Mouse (Mus musculus) neural tube, embryonic 15.5 days (tissue): ENCODE measurements around the gene Avpi1. TPM values are rescaled to one million over a fixed set of nuclear protein-coding genes. Genes with fewer than 3 reads are reported as not detected.

Experiments
- ATAC-seq: fragments of 200-750 bp; cut with Nextera tagmentation; 2 replicates; pipeline ENCODE4 v1.8.0; 2017; ENCODE audit warnings: mild to moderate bottlenecking, moderate TSS enrichment, moderate library complexity; ENCODE audit not compliant: low FRiP score
- H3K27ac ChIP-seq: fragments of 300-500 bp; sonication (generic); replicated peaks from 2 replicates; pipeline ENCODE4 v1.5.1; 2015; ENCODE audit warnings: mild to moderate bottlenecking, inconsistent platforms
- H3K27me3 ChIP-seq: fragments of 300-500 bp; sonication (generic); replicated peaks from 2 replicates; pipeline ENCODE4 v1.6.1; 2015; ENCODE audit warnings: inconsistent platforms
- H3K36me3 ChIP-seq: fragments of 300-500 bp; sonication (generic); 2 replicates; pipeline ENCODE4 v1.6.1; 2015; ENCODE audit warnings: inconsistent platforms
- H3K4me1 ChIP-seq: fragments of 300-500 bp; sonication (generic); 2 replicates; pipeline ENCODE4 v1.6.1; 2015; ENCODE audit warnings: inconsistent platforms
- H3K4me2 ChIP-seq: fragments of 300-500 bp; sonication (generic); 2 replicates; pipeline ENCODE4 v1.6.1; 2015; ENCODE audit warnings: inconsistent platforms, mild to moderate bottlenecking, moderate library complexity
- H3K4me3 ChIP-seq: fragments of 300-500 bp; sonication (generic); replicated peaks from 2 replicates; pipeline ENCODE4 v1.5.1; 2015; ENCODE audit warnings: mild to moderate bottlenecking, inconsistent platforms
- H3K9ac ChIP-seq: fragments of 300-500 bp; sonication (generic); replicated peaks from 2 replicates; pipeline ENCODE4 v1.6.1; 2015; ENCODE audit warnings: mild to moderate bottlenecking, inconsistent platforms
- H3K9me3 ChIP-seq: fragments of 300-500 bp; sonication (generic); replicated peaks from 2 replicates; pipeline ENCODE4 v1.6.1; 2016; ENCODE audit warnings: inconsistent platforms
- WGBS: fragments of 180-500 bp; shearing (Covaris S2); methylation state at CpG from one replicate; pipeline ENCODE4 v1.1.7; 2015; ENCODE audit warnings: mixed read lengths; 5-methylcytosine and 5-hydroxymethylcytosine counted together
- polyA plus RNA-seq: library from polyadenylated mRNA; unstranded; fragments of >200 nt; fragmentation: Nextera tagmentation; extraction: Ambion mirVana; gene quantifications from 2 replicates; pipeline ENCODE4 v1.2.1, GENCODE M21; 2015

The Avpi1 gene
- polyA plus RNA-seq, result 11.1 and 14.2 TPM in 2 replicates

DNA sequence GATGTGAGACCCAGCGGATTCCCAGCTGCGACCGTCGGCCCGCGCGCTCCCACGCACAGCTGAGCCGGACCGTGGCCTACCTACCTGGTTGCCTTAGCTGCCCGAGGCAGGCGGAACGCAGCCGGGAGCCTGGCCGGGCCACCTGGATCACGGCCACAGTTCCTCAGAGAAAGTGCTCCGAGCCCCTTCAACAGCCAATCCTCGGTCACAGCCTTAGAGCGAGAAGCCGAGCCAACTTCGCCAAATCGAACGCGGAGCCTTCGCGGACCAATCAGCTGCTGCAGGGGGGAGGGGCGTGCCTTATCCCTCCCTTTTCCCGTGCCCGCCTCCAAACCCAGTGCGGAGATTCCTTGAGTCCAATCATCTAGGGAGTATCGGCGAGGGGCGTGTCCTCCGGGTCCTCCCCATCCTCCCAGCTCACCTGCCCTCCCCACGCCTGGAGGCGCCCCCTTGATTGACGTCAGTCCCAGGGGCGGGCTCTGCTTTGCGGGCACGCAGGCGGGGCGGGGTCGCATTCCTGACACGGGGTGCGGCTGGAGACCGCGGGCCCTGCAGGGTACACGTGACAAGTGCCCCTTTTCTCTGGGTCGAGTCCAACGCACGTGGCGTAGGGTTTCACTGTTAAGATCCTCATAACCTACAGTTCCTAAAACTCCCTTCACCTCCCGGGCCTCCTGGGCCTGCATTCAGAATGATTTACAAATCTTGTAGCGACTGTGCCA is at the start of gene Avpi1:
Avpi1 (minus strand) TSS at position 273 of the 722 bp plus-strand sequence.
- Histone ChIP-seq H3K4me3 (peak within 1 kb of the TSS; percentile 64), H3K4me1 (peaks cover 24% of the 10 kb centered on the region), H3K27ac (peak within 1 kb of the TSS; percentile 69), H3K4me2 (peak within 1 kb of the TSS; percentile 98), H3K27me3 (peaks cover 9% of the 10 kb centered on the region), H3K9ac (peak within 1 kb of the TSS; percentile 70), H3K36me3 (peaks cover 8% of the 10 kb centered on the region; the same call in 1 of the 2 replicates), H3K9me3 (no peaks in the 10 kb centered on the region)
- WGBS, result under 1% methylated on average over 54 of the region's 54 CpGs
- ATAC-seq, result peak; percentile 97

DNA sequence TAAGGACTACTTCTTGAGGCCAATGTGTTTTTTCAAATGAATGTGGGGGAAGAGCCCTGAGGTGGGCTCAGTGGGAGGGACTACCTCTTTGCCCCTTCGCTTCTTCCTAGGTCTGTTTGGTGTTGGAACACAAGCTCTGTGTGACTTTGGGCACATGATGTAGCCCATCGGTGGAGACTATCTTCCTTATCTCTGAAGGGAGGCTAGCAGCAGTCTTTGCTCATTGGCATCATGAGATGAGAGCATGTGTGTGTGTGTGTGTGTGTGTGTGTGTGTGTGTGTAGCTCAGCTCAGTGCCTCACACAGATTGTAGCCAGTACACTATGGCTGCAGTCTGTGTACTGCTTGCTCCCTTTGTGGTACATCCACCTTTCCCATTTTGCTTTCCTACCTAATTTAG is 48.6 kb upstream of the Avpi1 start:
- Histone ChIP-seq H3K4me2 (no peak overlapping the region), H3K9ac (no peak overlapping the region), H3K27ac (no peak overlapping the region), H3K27me3 (no peaks in the 10 kb centered on the region), H3K4me3 (no peak overlapping the region), H3K9me3 (no peaks in the 10 kb centered on the region), H3K4me1 (peaks cover 10% of the 10 kb centered on the region; the same call in 1 of the 2 replicates), H3K36me3 (peaks cover 30% of the 10 kb centered on the region)
- 93% methylated on average over 2 of the region's 2 CpGs for WGBS
- ATAC-seq, result no peak

DNA sequence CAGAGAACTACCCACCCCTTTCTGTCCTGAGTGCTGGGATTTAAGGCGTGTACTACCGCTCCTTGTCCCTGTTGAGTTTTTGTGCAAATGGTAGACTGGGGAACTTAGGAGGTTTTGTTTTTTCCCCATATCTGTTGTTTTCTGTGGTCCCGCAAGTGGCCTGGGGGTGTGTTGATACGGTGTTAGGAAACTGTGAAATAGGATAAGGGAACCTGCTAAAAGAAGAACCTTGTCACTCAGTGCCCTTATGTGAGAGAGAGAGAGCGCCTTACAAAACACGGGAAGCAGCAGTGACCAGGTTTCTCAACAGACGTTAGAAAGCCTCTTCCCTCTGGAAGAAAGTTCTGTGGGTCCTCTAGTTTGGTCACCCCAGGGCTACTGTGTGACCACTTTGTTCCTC is 48.0 kb upstream of the Avpi1 start:
- Histone ChIP-seq H3K27me3 (no peaks in the 10 kb centered on the region), H3K4me1 (peaks cover 14% of the 10 kb centered on the region), H3K9me3 (no peaks in the 10 kb centered on the region), H3K4me2 (no peak overlapping the region), H3K9ac (no peak overlapping the region), H3K27ac (no peak overlapping the region), H3K36me3 (peaks cover 30% of the 10 kb centered on the region), H3K4me3 (no peak overlapping the region)
- ATAC-seq, result no peak
- 89% methylated on average over 7 of the region's 7 CpGs for WGBS

DNA sequence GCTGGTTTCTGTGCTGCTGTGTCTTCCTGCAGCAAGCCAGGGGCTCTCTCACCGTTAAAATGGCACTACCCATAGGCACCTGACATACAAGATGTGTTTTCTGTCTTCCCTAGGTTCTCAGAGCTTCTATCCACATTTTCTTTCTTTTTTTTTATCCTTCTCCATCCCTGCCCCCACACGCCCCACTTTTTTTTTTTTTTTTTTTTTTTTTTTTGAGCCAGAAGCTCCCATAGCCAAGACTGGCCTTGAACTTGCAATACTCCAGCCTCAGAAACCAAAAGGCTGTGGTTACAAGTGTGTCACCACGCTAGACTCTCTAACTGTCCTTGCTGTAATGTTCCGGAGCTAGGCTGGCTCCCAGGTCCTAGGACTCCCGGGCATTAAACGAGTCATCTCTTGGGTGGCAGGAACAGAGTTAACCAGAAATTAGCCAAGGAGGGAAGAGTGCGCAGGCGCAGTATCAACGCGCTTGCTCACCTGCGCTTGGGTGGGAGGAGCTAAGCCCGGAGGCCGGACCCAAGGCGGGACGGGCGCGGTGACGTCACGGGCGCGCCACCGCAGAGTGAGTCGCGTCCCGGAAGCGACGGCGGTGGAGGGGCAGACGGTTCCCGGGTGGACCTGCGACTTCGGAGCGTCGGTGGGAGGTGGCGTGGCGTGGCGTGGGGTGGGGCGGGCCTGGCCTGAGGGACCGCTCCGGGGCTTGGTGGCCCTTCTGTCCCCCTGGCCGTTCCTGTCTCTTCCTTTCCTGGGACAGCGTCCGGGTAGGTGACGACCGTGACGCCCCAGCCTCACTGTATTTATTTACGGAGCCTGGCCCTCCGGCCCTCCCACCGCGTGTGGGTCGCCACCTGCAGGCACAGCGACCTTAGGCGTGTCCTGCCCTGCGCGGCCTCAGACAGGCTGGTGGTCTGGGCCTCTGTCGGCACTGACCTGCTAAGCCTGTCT is 41.4 kb upstream of the Avpi1 start:
- Histone ChIP-seq H3K36me3 (no peaks in the 10 kb centered on the region), H3K4me3 (peak overlapping the region; percentile 91), H3K4me2 (peak overlapping the region; percentile 78), H3K9me3 (no peaks in the 10 kb centered on the region), H3K27me3 (peaks cover 13% of the 10 kb centered on the region), H3K27ac (peak overlapping the region; percentile 79), H3K4me1 (peaks cover 50% of the 10 kb centered on the region), H3K9ac (peak overlapping the region; percentile 84)
- 1% methylated on average over 55 of the region's 56 CpGs for WGBS
- ATAC-seq, result peak; percentile 91

DNA sequence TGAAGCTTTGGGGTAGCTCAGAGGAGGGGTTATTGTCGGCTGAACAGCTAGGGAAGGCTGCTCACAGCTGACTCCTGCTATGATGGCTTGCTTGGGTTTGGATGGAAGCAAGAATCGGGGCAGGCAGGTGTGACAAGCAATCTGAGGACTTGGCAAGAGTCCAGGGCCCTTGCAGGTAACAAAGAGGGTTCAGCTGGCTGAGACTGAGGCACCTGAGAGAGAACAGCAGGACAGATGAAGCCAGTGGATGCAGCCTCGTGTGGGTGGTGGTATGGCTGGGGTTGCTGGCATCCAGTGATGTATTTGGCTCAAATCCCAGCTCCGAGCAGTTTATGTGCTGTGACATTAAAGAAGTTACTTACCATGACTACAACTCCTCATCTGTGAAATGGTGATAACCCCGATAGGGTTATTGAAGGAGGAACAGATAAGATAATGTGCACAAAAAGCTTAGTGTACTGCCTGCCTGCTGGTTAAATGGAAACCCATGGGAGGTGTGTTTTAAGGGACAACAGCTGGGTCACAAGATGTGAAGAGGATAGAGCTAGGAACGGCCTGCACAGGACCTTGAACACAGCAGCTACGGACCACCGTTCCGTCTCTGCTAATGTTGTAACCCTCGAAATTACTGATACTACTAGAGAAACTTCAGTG is 40.6 kb upstream of the Avpi1 start:
- peak overlapping the region; percentile 79 for H3K27ac ChIP-seq

DNA sequence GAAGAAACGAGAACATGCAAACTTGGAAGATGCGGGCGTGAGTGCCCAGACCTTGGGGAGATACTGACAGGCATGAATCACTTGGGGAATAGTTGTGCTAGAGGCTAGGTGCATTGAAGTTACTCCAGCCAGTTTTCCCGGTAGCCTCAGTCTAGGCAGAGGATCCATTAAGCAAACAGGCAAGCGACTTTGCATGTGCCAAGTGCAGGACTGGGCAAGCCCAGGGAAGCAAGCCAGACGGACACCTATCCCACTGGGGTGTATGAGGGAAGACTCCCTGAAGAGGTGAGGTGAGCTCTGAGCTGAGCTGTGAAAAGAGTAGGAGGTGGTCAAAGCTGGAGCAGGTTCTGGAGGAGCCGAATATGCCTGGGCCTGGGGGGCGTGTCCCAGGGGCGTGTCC is 38.6 kb upstream of the Avpi1 start:
- Histone ChIP-seq H3K4me2 (no peak overlapping the region), H3K27ac (no peak overlapping the region), H3K36me3 (no peaks in the 10 kb centered on the region), H3K9me3 (no peaks in the 10 kb centered on the region), H3K4me1 (peaks cover 50% of the 10 kb centered on the region), H3K9ac (no peak overlapping the region), H3K27me3 (peaks cover 13% of the 10 kb centered on the region), H3K4me3 (no peak overlapping the region)
- no peak for ATAC-seq
- 65% methylated on average over 9 of the region's 9 CpGs for WGBS

More for the DNA sequence above, 40.6 kb upstream of the Avpi1 start:
- Histone ChIP-seq H3K9me3 (no peaks in the 10 kb centered on the region), H3K4me3 (peak overlapping the region; percentile 91; the same call in 1 of the 2 replicates), H3K4me1 (peaks cover 52% of the 10 kb centered on the region), H3K9ac (no peak overlapping the region; the same call in 1 of the 2 replicates), H3K27me3 (peaks cover 13% of the 10 kb centered on the region), H3K4me2 (peak overlapping the region; percentile 78), H3K36me3 (no peaks in the 10 kb centered on the region)
- ATAC-seq, result peak; percentile 14; the same call in 1 of the 2 replicates
- 51% methylated on average over 10 of the region's 10 CpGs for WGBS

DNA sequence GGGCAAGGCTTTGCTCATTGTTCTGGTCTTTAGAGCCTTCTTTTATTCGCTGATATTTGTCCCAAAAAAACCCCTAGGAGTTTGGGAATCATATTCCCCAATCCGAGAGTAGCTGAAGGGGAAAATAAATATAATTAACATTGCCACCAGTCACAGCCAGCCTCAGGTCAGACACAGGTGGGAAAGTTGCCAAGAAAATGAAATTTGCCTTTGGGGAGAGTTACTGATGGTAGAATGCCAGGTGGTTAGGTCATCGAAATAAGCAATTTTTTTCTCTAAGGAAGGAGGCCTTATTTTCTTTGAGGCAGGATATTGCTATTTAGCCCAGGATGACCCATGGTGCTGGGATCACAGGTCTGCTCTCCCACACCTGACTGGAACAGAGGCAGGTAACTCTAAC is 37.9 kb upstream of the Avpi1 start:
- Histone ChIP-seq H3K9me3 (no peaks in the 10 kb centered on the region), H3K27ac (no peak overlapping the region), H3K4me1 (peaks cover 45% of the 10 kb centered on the region), H3K36me3 (no peaks in the 10 kb centered on the region), H3K9ac (no peak overlapping the region), H3K4me3 (no peak overlapping the region), H3K27me3 (peaks cover 13% of the 10 kb centered on the region), H3K4me2 (no peak overlapping the region)
- 35% methylated on average over 3 of the region's 3 CpGs for WGBS
- no peak for ATAC-seq

DNA sequence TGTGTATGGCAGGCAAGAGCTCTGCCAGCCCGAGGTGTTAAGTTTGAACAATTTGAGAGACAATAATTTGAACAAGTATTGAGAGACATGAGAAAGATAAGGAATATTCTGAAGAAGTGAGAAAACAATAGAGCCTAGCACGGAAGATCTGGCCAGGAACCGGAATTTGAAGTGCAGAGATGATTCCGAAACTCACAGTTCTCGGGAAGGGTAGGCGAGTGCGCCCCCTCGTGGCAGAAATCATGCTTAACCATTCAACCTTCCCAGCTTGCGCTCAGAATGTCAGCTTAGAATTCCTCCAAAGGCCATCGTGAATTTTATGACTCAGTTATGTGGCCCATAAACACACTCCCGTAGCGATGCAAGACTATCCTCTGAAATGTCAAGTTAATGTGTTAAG is 37.3 kb upstream of the Avpi1 start:
- H3K27me3 ChIP-seq, result peaks cover 13% of the 10 kb centered on the region
- H3K9ac ChIP-seq, result no peak overlapping the region
- peaks cover 38% of the 10 kb centered on the region for H3K4me1 ChIP-seq
- H3K27ac ChIP-seq, result 0 out of 2 replicates have a peak overlapping the region, but pooled peaks have one; percentile 10
- no peak for ATAC-seq
- 0 out of 2 replicates have a peak overlapping the region, but pooled peaks have one; percentile 5 for H3K4me3 ChIP-seq
- H3K36me3 ChIP-seq, result no peaks in the 10 kb centered on the region
- H3K4me2 ChIP-seq, result peak overlapping the region; percentile 41
- 4% methylated on average over 12 of the region's 12 CpGs for WGBS
- no peaks in the 10 kb centered on the region for H3K9me3 ChIP-seq

DNA sequence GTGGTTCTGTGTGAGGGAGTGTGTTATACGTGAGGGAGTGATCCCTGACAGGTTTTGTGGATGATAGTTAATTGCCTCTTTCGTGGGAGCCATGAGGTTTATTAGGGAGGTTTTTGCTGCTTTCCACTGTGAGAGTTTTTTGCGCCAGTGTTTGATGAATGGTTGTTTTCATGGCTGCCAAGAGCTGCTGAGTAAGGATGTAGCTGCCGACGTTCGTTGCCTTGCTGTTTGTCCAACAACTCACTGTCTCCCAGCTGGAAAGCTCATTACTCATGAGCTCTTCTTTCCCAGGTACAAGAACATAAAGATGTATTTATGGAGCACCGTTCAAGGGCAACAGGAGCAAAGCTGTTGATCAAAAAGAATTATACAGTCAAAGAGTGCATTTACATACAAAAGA is 35.3 kb upstream of the Avpi1 start:
- Histone ChIP-seq H3K27me3 (peaks cover 13% of the 10 kb centered on the region), H3K9me3 (no peaks in the 10 kb centered on the region), H3K4me1 (peaks cover 25% of the 10 kb centered on the region; the same call in 1 of the 2 replicates), H3K27ac (0 out of 2 replicates have a peak overlapping the region, but pooled peaks have one; percentile 39), H3K4me2 (0 out of 2 replicates have a peak overlapping the region, but pooled peaks have one; percentile 9), H3K9ac (no peak overlapping the region), H3K4me3 (no peak overlapping the region), H3K36me3 (no peaks in the 10 kb centered on the region)
- 13% methylated on average over 7 of the region's 7 CpGs for WGBS
- no peak for ATAC-seq

DNA sequence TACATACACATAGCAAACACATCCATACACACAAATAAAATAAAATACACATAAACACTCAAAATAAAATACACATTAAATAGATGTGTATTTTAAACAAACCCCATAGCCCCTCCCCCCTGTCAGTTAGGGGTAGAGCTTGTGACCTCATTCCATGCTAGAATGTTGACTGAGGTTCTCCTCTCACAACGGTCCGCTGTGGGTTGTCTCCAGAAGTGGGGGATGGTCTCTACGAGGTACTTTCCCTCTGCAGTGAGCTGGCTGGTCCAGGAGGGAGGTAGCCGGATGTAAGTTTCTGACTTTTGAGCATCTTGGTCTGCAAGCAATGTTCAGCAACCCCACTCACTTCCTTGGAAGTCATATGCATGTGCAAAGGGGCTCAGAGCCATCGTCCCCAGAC is 34.9 kb upstream of the Avpi1 start, which contains the start of gene Zfyve27:
Zfyve27 (plus strand) TSS at position 188 of the 400 bp plus-strand sequence.
- no peak within 1 kb of the TSS for H3K4me3 ChIP-seq
- WGBS, result 68% methylated on average over 5 of the region's 5 CpGs
- no peaks in the 10 kb centered on the region for H3K36me3 ChIP-seq
- no peak within 1 kb of the TSS for H3K9ac ChIP-seq
- no peak for ATAC-seq
- 0 out of 2 replicates have a peak within 1 kb of the TSS, but pooled peaks have one; percentile 9 for H3K4me2 ChIP-seq
- H3K4me1 ChIP-seq, result peaks cover 21% of the 10 kb centered on the region; the same call in 1 of the 2 replicates
- 0 out of 2 replicates have a peak within 1 kb of the TSS, but pooled peaks have one; percentile 39 for H3K27ac ChIP-seq
- H3K9me3 ChIP-seq, result no peaks in the 10 kb centered on the region
- H3K27me3 ChIP-seq, result peaks cover 12% of the 10 kb centered on the region
